Mouse (Mus musculus) ES-E14 (cell line): Measurements from ENCODE around the gene Serpina7. TPM values are rescaled to one million over a fixed set of nuclear protein-coding genes. Genes with fewer than 3 reads are reported as not detected.

Experiments
- DNase-seq: peaks from one replicate; pipeline ENCODE4 v3.0.0-alpha.2; 2013; ENCODE audit warnings: low read depth, low spot score
- H3K27ac ChIP-seq: 2 replicates; pipeline ENCODE4 v1.5.1; 2012; ENCODE audit warnings: low read depth, mild to moderate bottlenecking, low read length, moderate library complexity, mixed read lengths; ENCODE audit not compliant: poor library complexity, insufficient read depth, severe bottlenecking
- H3K36me3 ChIP-seq: 2 replicates; pipeline ENCODE4 v1.6.1; 2012; ENCODE audit warnings: mild to moderate bottlenecking, low read length, moderate library complexity, mixed read lengths; ENCODE audit not compliant: control insufficient read depth, poor library complexity, insufficient read depth, severe bottlenecking
- H3K4me1 ChIP-seq, 2 experiments: fragments of 150-350 bp in 1 of 2; sonication (generic) in 1 of 2; 2 replicates each; pipeline ENCODE4 v1.6.1; 2012; ENCODE audit warnings: low read length in 2 of 2, mild to moderate bottlenecking in 1 of 2, mixed read lengths in 1 of 2; ENCODE audit not compliant: control insufficient read depth in 2 of 2, insufficient read depth in 2 of 2, poor library complexity in 1 of 2
- H3K4me3 ChIP-seq, 2 experiments: fragments of 150-350 bp in 1 of 2; sonication (generic) in 1 of 2; 2 replicates each; pipeline ENCODE4 v1.5.1; 2012; ENCODE audit warnings: low read length in 2 of 2, low read depth in 1 of 2, mild to moderate bottlenecking in 1 of 2, mixed read lengths in 1 of 2; ENCODE audit not compliant: insufficient read depth in 1 of 2, poor library complexity in 1 of 2, severe bottlenecking in 1 of 2
- H3K9ac ChIP-seq: 2 replicates; pipeline ENCODE4 v1.6.1; 2012; ENCODE audit warnings: low read depth, mild to moderate bottlenecking, low read length, mixed read lengths; ENCODE audit not compliant: poor library complexity, insufficient read depth, severe bottlenecking
- H3K9me3 ChIP-seq: fragments of 150-350 bp; sonication (generic); 2 replicates; pipeline ENCODE4 v1.6.1; 2012; ENCODE audit warnings: low read depth, mild to moderate bottlenecking, low read length; ENCODE audit not compliant: control insufficient read depth, insufficient read depth
- CHD2 ChIP-seq: IDR thresholded peaks from 2 replicates; pipeline ENCODE4 v1.6.1; 2014; ENCODE audit warnings: mild to moderate bottlenecking, low read depth, low read length, inconsistent platforms
- HCFC1 ChIP-seq: IDR thresholded peaks from 2 replicates; pipeline ENCODE4 v1.6.1; 2012; ENCODE audit warnings: low read length, inconsistent platforms, borderline replicate concordance; ENCODE audit not compliant: insufficient read depth
- MAFK ChIP-seq: IDR thresholded peaks from 2 replicates; pipeline ENCODE4 v1.6.1; 2014; ENCODE audit warnings: mild to moderate bottlenecking, low read depth, low read length, inconsistent platforms; ENCODE audit not compliant: insufficient read depth
- ZC3H11A ChIP-seq: IDR thresholded peaks from 2 replicates; pipeline ENCODE4 v1.6.1; 2012; ENCODE audit warnings: low read depth, mild to moderate bottlenecking, inconsistent platforms, low read length, borderline replicate concordance
- ZNF384 ChIP-seq: IDR thresholded peaks from 2 replicates; pipeline ENCODE4 v1.6.1; 2012; ENCODE audit warnings: low read depth, low read length, inconsistent platforms
- in situ Hi-C, 2 experiments: fragments of 600-800 bp; cut with MboI; formaldehyde crosslinking; loops; one replicate each; pipeline ENCODE4 v1.15.1; 2025; ENCODE audit warnings: low sequenced_read_pairs in 2 of 2, inconsistent platforms in 1 of 2; ENCODE audit not compliant: unreplicated experiment in 2 of 2
- total RNA-seq: library from RNA; depleted of rRNA; stranded (reverse); fragments of 300-350 nt; gene quantifications from 2 replicates; pipeline ENCODE4 v1.2.3, GENCODE M21; 2012; rRNA removed

Serpina7 gene
- total RNA-seq: 0.09 and 0.11 TPM in 2 replicates

DNA sequence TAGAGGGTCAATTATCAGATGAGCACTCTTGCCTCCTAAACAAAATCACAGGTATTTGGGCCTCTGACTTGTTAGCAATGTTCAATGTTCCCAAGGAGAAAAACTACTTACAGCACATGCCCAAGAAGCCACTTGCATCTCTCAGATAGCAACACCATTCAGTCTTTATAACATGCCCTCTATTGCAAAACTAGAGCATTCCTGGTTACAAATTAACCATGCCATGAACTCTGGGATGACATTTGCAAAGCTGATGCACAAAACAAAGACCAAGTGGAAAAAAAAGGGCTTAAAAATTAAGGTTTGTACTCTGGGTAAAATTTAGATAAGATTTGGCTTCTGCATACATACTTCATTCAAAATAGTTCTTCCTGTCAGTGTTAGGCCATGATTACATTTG lies at the start of gene Serpina7:
Gene Serpina7 (minus strand): TSS at position 160 of the 400 bp plus-strand sequence.
- H3K4me1 ChIP-seq: no peaks in the 10 kb centered on the region
- no peak within 1 kb of the TSS for H3K4me3 ChIP-seq
- in situ Hi-C loops: no loop called here
- no peak within 1 kb of the TSS for H3K27ac ChIP-seq
- no peak within 1 kb of the TSS for H3K9ac ChIP-seq
- DNase-seq: no peak
- H3K9me3 ChIP-seq: no peaks in the 10 kb centered on the region
- TF ChIP-seq CHD2: no peak
- no peak for TF ChIP-seq HCFC1
- no peak for TF ChIP-seq MAFK
- TF ChIP-seq ZC3H11A: no peak
- TF ChIP-seq ZNF384: no peak
- no peaks in the 10 kb centered on the region for H3K36me3 ChIP-seq

GRCm38 (mm10) chrX:139134031-139134430 lies 49.0 kb upstream of the Serpina7 start:
- Histone ChIP-seq H3K4me1 (no peaks in the 10 kb centered on the region), H3K4me3 (no peak overlapping the region), H3K9me3 (no peaks in the 10 kb centered on the region), H3K36me3 (no peaks in the 10 kb centered on the region), H3K27ac (no peak overlapping the region), H3K9ac (no peak overlapping the region)
- DNase-seq: no peak
- TF ChIP-seq ZC3H11A (no peak), ZNF384 (no peak), CHD2 (no peak), MAFK (no peak), HCFC1 (no peak)
- in situ Hi-C loops: no loop called here

- H3K4me1 ChIP-seq: no peaks in the 10 kb centered on the region
- no peak overlapping the region for H3K4me3 ChIP-seq
- no peak overlapping the region for H3K27ac ChIP-seq
- H3K36me3 ChIP-seq: no peaks in the 10 kb centered on the region
- in situ Hi-C loops: no loop called here
- H3K9me3 ChIP-seq: no peaks in the 10 kb centered on the region
- no peak for DNase-seq
- TF ChIP-seq ZNF384 (no peak), CHD2 (no peak), HCFC1 (no peak), MAFK (no peak), ZC3H11A (no peak)
- no peak overlapping the region for H3K9ac ChIP-seq
These were observed 12.2 kb upstream of the Serpina7 start for GRCm38 (mm10) chrX:139097197-139097596.

- H3K36me3 ChIP-seq: no peaks in the 10 kb centered on the region
- no peak within 1 kb of the TSS for H3K4me3 ChIP-seq
- no peak within 1 kb of the TSS for H3K27ac ChIP-seq
- in situ Hi-C loops: no loop called here
- no peaks in the 10 kb centered on the region for H3K4me1 ChIP-seq
- no peak within 1 kb of the TSS for H3K9ac ChIP-seq
- TF ChIP-seq HCFC1 (no peak), CHD2 (no peak), ZNF384 (no peak), MAFK (no peak), ZC3H11A (no peak)
- H3K9me3 ChIP-seq: no peaks in the 10 kb centered on the region
- DNase-seq: no peak
These were observed 907 bp upstream of the Serpina7 start, which contains the start of gene 4930513O06Rik for GRCm38 (mm10) chrX:139085943-139086342. Gene 4930513O06Rik (plus strand): TSS chrX:139086243.

DNA sequence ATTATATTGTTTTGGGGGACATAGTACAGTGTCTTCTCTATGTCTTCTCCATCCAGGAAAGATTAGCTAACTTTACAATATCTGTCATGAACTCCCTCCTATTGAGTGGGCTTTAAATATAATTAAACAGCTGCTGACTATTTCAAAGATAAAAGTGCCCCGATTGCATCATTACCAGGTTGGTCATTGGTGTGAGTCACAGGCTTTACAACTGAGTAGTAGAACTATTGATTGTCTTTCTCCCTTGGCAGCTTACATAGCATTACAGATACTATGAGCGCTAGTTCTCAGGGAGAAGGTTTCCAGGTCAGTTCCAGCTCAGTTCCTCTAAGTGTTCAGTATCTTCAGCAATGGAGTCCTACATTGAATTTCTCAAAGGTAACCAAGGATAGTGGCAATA lies 6.5 kb downstream of the Serpina7 start:
- no peaks in the 10 kb centered on the region for H3K4me1 ChIP-seq
- in situ Hi-C loops: no loop called here
- no peak for TF ChIP-seq ZNF384
- TF ChIP-seq HCFC1: no peak
- no peak overlapping the region for H3K4me3 ChIP-seq
- DNase-seq: no peak
- no peak overlapping the region for H3K27ac ChIP-seq
- H3K9ac ChIP-seq: no peak overlapping the region
- no peaks in the 10 kb centered on the region for H3K9me3 ChIP-seq
- H3K36me3 ChIP-seq: no peaks in the 10 kb centered on the region
